Mouse (Mus musculus) intestine, embryonic 16.5 days (tissue): Measurements from ENCODE around the gene Stx19. TPM values are rescaled to one million over a fixed set of nuclear protein-coding genes. Genes with fewer than 3 reads are reported as not detected.

Source experiments
- ATAC-seq: fragments of 200-750 bp; cut with Nextera tagmentation; 2 replicates; pipeline ENCODE4 v1.8.0; 2017; ENCODE audit warnings: moderate TSS enrichment, moderate library complexity
- H3K27ac ChIP-seq: fragments of 300-500 bp; sonication (generic); 2 replicates; pipeline ENCODE4 v1.5.1; 2014; ENCODE audit warnings: mild to moderate bottlenecking, low read length
- H3K27me3 ChIP-seq: fragments of 300-500 bp; sonication (generic); replicated peaks from 2 replicates; pipeline ENCODE4 v1.6.1; 2014; ENCODE audit warnings: low read length, control low read depth, mixed read lengths; ENCODE audit not compliant: control insufficient read depth, insufficient read depth
- H3K36me3 ChIP-seq: fragments of 300-500 bp; sonication (generic); 2 replicates; pipeline ENCODE4 v1.6.1; 2014; ENCODE audit warnings: low read length, control low read depth; ENCODE audit not compliant: control insufficient read depth, insufficient read depth
- H3K4me1 ChIP-seq: fragments of 300-500 bp; sonication (generic); 2 replicates; pipeline ENCODE4 v1.6.1; 2014; ENCODE audit warnings: low read length, control low read depth, mixed read lengths; ENCODE audit not compliant: control insufficient read depth, insufficient read depth
- H3K4me2 ChIP-seq: fragments of 300-500 bp; sonication (generic); 2 replicates; pipeline ENCODE4 v1.6.1; 2014; ENCODE audit warnings: low read depth, low read length, control low read depth
- H3K4me3 ChIP-seq: fragments of 300-500 bp; sonication (generic); 2 replicates; pipeline ENCODE4 v1.5.1; 2014; ENCODE audit warnings: mild to moderate bottlenecking, low read length
- H3K9ac ChIP-seq: fragments of 300-500 bp; sonication (generic); 2 replicates; pipeline ENCODE4 v1.6.1; 2014; ENCODE audit warnings: low read depth, low read length
- H3K9me3 ChIP-seq: fragments of 300-500 bp; sonication (generic); 2 replicates; pipeline ENCODE4 v1.6.1; 2016; ENCODE audit warnings: low read length, control low read depth; ENCODE audit not compliant: control insufficient read depth
- WGBS: fragments of 180-500 bp; shearing (Covaris S2); extraction: QIAGEN DNeasy Blood & Tissue Kit; methylation state at CpG from one replicate; pipeline ENCODE4 v1.1.7; 2014; 5-methylcytosine and 5-hydroxymethylcytosine counted together
- polyA plus RNA-seq: library from polyadenylated mRNA; unstranded; fragments of >200 nt; fragmentation: Nextera tagmentation; extraction: Ambion mirVana; gene quantifications from 2 replicates; pipeline ENCODE4 v1.2.1, GENCODE M21; 2015

Gene Stx19
- polyA plus RNA-seq, 1 experiment from 2014 or later, result 0.45 TPM

DNA sequence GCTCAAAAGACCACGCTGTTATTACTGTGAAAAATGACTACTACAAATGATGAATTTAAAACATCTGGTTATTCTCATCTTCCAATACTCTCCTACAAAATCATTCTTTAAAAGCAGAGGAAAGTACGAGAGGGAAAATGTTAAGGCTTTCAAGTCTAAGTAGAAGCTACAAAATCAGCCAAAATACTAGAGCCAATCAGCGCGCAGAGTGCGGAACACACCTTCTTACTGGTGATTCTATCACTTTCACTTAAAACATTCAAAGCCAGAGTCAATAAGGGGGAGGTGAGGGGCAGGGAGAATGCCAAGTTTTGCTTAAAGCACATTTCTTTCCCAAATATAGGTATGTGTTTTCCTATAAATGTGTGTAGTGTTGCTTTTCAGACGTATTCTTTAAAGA is 30.9 kb downstream of the Stx19 start:
- no peak overlapping the region for H3K27ac ChIP-seq
- no peak overlapping the region for H3K9ac ChIP-seq
- no peak overlapping the region for H3K4me2 ChIP-seq
- WGBS, result 75% methylated on average over 6 of the region's 6 CpGs
- H3K4me3 ChIP-seq, result no peak overlapping the region
- H3K9me3 ChIP-seq, result no peaks in the 10 kb centered on the region
- no peaks in the 10 kb centered on the region for H3K36me3 ChIP-seq
- ATAC-seq, result no peak
- peaks cover 6% of the 10 kb centered on the region for H3K4me1 ChIP-seq
- no peaks in the 10 kb centered on the region for H3K27me3 ChIP-seq

DNA sequence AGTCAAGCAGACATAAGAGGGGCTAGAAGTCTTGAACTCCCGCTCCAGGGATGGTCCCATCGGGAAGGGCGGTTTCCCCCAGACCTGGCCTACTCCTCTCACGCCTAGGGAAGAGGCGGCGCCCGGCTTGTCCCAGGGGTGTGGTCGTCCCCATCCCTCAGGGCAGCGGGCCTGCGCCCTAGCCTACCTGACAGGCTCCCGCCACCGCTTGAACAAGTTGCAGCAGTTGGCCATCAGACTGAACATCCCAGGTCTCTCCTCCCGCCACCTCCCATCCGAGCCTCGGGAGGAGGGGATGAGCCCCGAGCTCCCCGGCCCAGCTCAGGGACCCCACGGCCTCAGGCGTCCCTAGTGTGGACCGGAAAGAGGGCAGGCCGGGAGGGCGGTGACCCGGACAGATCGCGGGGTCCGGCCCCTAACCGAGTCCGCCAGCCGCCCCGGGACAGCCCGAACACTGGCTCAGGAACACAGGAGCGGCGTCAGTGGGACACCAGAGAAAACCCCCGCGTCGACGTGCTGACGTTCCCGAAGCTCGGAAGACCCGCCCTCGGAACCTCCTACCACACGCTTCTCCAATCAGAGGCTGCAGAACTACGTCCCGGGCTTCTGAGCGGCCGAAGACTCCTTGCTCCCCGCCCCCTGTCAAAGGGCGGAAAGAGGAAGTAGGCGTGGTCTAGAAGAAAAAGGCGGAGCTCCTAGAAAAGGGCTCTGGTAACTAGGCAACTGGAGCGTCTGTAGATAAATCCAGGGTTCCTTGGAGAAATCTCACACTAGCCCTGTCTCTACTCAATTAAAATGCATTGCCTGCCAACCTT is 32.2 kb downstream of the Stx19 start, which contains the start of gene Arl13b:
Gene Arl13b, minus strand, starts transcription at position 543 of the 815 bp plus-strand sequence.
- H3K27me3 ChIP-seq, result no peaks in the 10 kb centered on the region
- peak within 1 kb of the TSS; percentile 98 for H3K4me3 ChIP-seq
- H3K9ac ChIP-seq, result peak within 1 kb of the TSS; percentile 86
- H3K27ac ChIP-seq, result peak within 1 kb of the TSS; percentile 70; the same call in 1 of the 2 replicates
- WGBS, result under 1% methylated on average over 52 of the region's 52 CpGs
- no peaks in the 10 kb centered on the region for H3K36me3 ChIP-seq
- ATAC-seq, result peak; percentile 100
- peaks cover 6% of the 10 kb centered on the region for H3K4me1 ChIP-seq
- H3K4me2 ChIP-seq, result peak within 1 kb of the TSS; percentile 87
- no peaks in the 10 kb centered on the region for H3K9me3 ChIP-seq

DNA sequence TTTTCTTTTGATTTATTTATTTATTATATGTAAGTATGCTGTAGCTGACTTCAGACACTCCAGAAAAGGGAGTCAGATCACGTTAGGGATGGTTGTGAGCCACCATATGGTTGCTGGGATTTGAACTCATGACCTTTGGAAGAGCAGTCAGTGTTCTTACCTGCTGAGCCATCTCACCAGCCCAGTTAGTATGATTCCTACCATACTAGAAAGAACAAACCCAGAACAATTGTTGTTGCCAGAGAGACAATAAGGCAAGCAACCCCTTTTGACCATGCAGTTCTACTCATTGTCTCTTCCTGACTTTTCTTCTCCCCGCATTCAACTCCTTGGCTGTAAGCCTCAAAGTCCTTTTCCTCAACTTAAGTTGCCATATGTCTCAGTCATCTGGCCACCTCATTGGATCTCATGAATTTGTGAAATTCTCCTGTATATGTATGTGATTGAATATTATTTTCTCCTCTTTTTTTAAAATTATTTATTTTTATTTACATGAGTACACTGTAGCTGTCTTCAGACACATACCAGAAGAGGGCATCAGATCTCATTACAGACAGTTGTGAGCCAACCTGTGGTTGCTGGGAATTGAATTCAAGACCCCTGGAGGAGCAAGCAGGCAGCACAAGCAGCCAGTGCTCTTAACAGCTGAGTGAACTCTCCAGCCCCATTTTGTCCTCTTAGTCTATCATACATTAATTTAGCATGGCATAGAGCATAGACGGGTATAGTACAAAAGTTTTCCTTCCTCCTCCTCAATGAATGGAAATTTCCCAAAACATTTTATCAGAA is 38.2 kb downstream of the Stx19 start:
- no peak for ATAC-seq
- H3K4me3 ChIP-seq, result no peak overlapping the region
- no peak overlapping the region for H3K27ac ChIP-seq
- no peaks in the 10 kb centered on the region for H3K27me3 ChIP-seq
- no peaks in the 10 kb centered on the region for H3K9me3 ChIP-seq
- H3K36me3 ChIP-seq, result no peaks in the 10 kb centered on the region
- WGBS, result 87% methylated on average over 3 of the region's 3 CpGs
- H3K4me2 ChIP-seq, result no peak overlapping the region
- H3K4me1 ChIP-seq, result no peaks in the 10 kb centered on the region
- H3K9ac ChIP-seq, result no peak overlapping the region

DNA sequence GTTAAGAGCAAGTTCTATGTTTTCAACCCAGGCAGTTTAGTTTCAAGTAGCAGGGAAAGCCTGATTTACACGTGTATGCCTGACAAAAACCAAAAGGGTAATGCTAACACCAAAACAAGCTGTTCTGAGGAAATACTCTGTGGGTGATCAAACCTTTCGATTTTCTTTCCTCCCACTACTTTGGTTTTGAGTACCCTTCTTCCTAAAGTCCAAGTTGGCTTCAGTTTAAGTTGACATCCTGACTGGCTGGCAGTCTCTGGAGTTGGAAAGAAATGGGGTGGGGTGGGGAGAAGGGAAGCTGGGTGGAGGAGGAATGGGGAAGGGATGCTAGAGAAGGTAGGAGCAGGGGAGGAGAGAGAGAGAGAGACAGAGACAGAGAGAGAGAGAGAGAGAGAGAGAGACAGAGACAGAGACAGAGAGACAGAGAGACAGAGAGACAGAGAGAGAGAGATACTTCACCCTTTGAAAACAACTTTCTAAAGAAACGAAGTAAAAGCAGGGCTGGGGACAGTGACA is 39.2 kb downstream of the Stx19 start:
- Histone ChIP-seq H3K4me3 (peak overlapping the region; percentile 70), H3K27ac (peak overlapping the region; percentile 79; the same call in 1 of the 2 replicates), H3K36me3 (no peaks in the 10 kb centered on the region), H3K27me3 (no peaks in the 10 kb centered on the region), H3K9ac (peak overlapping the region; percentile 88), H3K4me1 (no peaks in the 10 kb centered on the region), H3K9me3 (no peaks in the 10 kb centered on the region), H3K4me2 (peak overlapping the region; percentile 96)
- 17% methylated on average over 3 of the region's 3 CpGs for WGBS
- peak; percentile 44 for ATAC-seq

DNA sequence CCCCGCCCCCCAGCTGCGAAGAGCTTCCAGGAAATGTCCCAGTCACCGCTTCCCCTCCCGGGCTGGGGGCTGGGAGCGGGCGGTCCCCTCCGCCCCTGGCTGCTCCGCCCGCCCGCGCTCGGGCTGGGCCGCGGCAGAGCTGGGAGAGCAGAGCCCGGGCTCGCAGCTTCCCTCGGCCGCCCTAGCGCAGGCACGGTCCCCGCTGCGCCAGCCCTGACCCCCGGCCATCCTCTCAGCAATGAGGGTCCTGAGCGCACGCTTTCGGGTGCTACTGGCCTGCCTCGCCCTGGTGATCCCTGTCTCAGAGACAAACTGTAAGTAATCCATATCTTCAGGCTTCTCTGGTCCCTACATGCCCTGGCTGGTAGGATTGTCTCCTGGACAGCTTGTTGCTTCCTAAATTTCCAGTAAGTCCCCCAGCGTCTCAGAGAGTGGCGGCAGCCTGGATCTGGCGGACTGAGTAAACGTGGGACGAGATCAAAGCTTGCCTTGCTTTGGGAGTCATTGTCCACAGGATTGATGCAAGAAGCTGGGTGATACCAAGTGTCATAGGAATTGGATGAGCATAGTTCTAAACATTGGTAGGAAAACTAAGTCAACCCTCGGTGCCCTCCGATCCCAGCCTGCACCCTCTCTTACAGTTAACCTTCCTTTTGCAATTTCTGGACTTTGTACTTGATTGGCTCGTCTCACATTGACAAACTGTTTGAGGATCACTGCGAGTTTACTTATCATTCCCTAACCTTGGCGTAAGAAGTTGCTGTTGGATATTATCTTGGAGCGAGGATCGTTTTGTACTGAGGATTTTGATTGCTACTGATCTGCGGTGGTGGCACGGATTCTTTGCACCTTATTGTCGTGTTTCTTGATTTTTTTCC is 40.0 kb downstream of the Stx19 start, which contains the start of gene Pros1:
Gene Pros1, plus strand, starts transcription at position 117 of the 878 bp plus-strand sequence.
- peak within 1 kb of the TSS; percentile 88 for H3K9ac ChIP-seq
- no peaks in the 10 kb centered on the region for H3K27me3 ChIP-seq
- H3K4me2 ChIP-seq, result peak within 1 kb of the TSS; percentile 96
- 3% methylated on average over 42 of the region's 42 CpGs for WGBS
- H3K27ac ChIP-seq, result peak within 1 kb of the TSS; percentile 79; the same call in 1 of the 2 replicates
- no peaks in the 10 kb centered on the region for H3K4me1 ChIP-seq
- H3K9me3 ChIP-seq, result no peaks in the 10 kb centered on the region
- peak; percentile 97 for ATAC-seq
- no peaks in the 10 kb centered on the region for H3K36me3 ChIP-seq
- peak within 1 kb of the TSS; percentile 70 for H3K4me3 ChIP-seq

DNA sequence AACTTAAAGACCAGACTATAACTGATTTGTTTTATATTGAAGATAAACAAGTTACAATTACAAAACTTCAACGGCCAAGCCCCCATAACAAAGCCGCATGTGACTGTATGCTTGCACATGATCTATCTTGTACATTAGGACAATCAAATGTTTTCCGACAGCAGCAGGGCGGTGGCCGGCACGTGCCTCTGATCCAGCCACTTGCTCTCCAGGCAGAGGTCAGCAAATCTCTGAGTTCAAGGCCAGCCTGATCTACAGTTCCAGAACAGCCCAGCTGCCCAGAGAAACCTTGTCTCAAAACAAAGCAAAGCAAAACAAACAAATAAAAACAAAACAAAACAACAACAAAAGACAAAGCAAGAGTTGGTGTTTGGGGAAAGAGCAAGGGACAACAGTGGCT is 40.9 kb downstream of the Stx19 start:
- Histone ChIP-seq H3K4me3 (no peak overlapping the region), H3K36me3 (no peaks in the 10 kb centered on the region), H3K9me3 (no peaks in the 10 kb centered on the region), H3K4me2 (no peak overlapping the region), H3K27ac (no peak overlapping the region), H3K9ac (no peak overlapping the region), H3K27me3 (no peaks in the 10 kb centered on the region), H3K4me1 (no peaks in the 10 kb centered on the region)
- ATAC-seq, result no peak
- WGBS, result 77% methylated on average over 6 of the region's 6 CpGs

DNA sequence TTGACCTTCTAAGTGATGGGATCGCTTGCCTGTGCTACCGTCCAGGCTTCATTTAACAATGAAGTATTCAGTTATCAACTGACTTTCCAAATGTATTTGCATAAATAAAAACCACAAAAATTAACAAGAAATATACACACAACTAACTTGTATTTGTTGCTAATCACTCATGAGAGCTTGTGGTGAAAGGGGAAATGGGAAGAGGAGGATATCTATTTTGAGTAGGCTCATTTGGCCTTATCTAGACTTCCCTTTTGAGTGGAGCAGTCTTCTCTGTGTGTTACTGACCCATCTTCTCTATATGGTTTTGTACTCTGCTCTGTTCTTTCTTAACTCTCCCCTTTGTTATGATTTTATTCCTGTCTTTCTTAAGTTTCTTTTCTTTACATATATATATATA is 41.8 kb downstream of the Stx19 start:
- no peak overlapping the region for H3K9ac ChIP-seq
- H3K9me3 ChIP-seq, result no peaks in the 10 kb centered on the region
- H3K4me2 ChIP-seq, result no peak overlapping the region
- H3K36me3 ChIP-seq, result no peaks in the 10 kb centered on the region
- H3K4me1 ChIP-seq, result no peaks in the 10 kb centered on the region
- no peak overlapping the region for H3K27ac ChIP-seq
- no peaks in the 10 kb centered on the region for H3K27me3 ChIP-seq
- ATAC-seq, result no peak
- WGBS, result 88% methylated on average over 2 of the region's 2 CpGs
- no peak overlapping the region for H3K4me3 ChIP-seq

DNA sequence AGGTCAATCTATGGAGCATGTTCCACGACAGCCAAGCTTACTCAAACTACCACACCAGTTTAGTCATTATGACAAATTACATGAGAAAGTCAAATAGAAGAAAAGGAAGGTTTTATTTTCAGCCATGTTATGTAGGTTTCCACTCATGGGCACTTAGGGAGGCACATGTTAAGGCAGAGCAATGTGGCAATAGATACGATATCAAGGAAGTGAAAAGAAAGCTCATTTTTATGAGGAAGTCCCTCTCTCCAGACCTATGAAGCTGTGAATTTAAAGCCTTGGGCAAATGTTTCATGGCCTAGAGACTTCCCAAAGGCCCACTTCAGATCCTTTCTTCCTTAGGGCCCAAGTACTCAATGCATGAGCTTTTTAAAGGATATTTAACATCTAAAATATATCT is 43.0 kb downstream of the Stx19 start:
- H3K27ac ChIP-seq, result no peak overlapping the region
- no peaks in the 10 kb centered on the region for H3K36me3 ChIP-seq
- H3K4me2 ChIP-seq, result no peak overlapping the region
- ATAC-seq, result no peak
- WGBS, result 90% methylated on average over 2 of the region's 2 CpGs
- no peak overlapping the region for H3K4me3 ChIP-seq
- H3K27me3 ChIP-seq, result no peaks in the 10 kb centered on the region
- H3K4me1 ChIP-seq, result no peaks in the 10 kb centered on the region
- H3K9me3 ChIP-seq, result no peaks in the 10 kb centered on the region
- H3K9ac ChIP-seq, result no peak overlapping the region
